Mouse (Mus musculus): ENCODE data around the gene Mettl7b. TPM values are rescaled to one million over a fixed set of nuclear protein-coding genes. Genes with fewer than 3 reads are reported as not detected.

Mettl7b gene
- polyA plus RNA-seq, 1 experiment from 2014 or later, result not detected

DNA sequence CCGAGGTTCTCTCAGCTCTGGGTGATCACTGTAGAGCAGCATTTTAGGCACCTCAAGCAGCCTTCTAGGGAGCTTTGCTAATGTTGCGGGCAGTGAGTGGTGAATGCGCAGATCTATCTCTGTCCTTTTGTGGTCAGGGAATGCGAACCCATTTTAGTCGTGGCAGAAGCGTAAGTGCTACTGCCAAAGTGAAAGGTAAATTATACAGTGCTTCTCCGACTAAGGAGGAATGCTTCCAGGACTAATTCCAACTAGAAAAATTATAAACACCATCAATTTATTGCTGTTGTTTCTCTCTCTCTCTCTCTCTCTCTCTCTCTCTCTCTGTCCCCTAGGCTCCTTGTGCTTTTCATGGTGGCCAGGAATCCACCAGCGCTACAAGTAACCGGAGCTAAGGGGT, 36.9 kb downstream of the Mettl7b start, which contains the start of gene Bloc1s1:
Gene Bloc1s1 (minus strand): TSS at position 101 of the 400 bp plus-strand sequence.
- 70% methylated on average over 9 of the region's 9 CpGs for WGBS
- Histone ChIP-seq H3K27me3 (peaks cover 18% of the 10 kb centered on the region), H3K27ac (peak within 1 kb of the TSS; percentile 91), H3K4me2 (peak within 1 kb of the TSS; percentile 79), H3K9ac (peak within 1 kb of the TSS; percentile 81), H3K4me1 (peaks cover 39% of the 10 kb centered on the region), H3K9me3 (no peaks in the 10 kb centered on the region), H3K4me3 (peak within 1 kb of the TSS; percentile 85), H3K36me3 (no peaks in the 10 kb centered on the region)
- ATAC-seq (ENCODE audit: insufficient number of reproducible peaks, insufficient read depth, low FRiP score, low TSS enrichment, low read depth), result no peak

DNA sequence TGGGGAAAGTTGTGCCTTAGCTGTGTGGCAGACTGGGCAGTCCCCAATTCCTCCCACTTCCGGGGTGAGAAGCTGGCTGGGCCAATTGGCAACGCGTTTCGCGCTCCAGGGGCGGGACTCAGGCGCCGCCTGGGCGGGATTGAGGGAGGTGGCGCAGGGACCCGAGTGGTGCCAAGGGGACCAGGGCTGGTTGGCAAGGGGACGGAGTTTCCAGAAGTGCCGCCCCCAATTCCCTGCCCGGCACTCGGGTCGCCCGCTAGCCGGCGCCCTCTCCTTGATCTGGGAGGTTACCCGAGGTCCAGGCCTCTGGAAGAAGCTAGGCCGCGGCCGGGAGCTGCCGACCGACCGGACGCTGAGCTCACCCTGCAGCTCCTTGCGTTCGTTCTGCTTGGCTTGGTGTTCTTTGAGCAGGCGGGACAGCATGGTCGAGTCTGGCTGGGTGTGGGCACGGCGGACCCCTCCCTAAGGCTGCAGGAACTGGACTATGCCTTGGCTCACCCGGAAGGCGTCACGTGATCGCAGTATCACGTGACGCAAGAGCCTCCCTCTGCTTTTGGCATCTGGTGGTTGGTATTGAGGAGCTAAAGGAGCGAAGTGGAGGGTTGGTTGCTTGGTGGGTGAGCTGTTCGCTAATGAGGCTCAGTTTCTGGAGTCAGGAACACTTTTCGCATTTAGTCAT, 37.6 kb downstream of the Mettl7b start:
- peak overlapping the region; percentile 79 for H3K4me2 ChIP-seq
- H3K9me3 ChIP-seq, result no peaks in the 10 kb centered on the region
- peak overlapping the region; percentile 85 for H3K4me3 ChIP-seq
- peak overlapping the region; percentile 81 for H3K9ac ChIP-seq
- under 1% methylated on average over 42 of the region's 42 CpGs for WGBS
- H3K27me3 ChIP-seq, result peaks cover 10% of the 10 kb centered on the region; the same call in 1 of the 2 replicates
- peak overlapping the region; percentile 91 for H3K27ac ChIP-seq
- H3K4me1 ChIP-seq, result peaks cover 39% of the 10 kb centered on the region
- peak; percentile 91 for ATAC-seq (ENCODE audit: insufficient number of reproducible peaks, insufficient read depth, low FRiP score, low TSS enrichment, low read depth)
- peaks cover 6% of the 10 kb centered on the region for H3K36me3 ChIP-seq

DNA sequence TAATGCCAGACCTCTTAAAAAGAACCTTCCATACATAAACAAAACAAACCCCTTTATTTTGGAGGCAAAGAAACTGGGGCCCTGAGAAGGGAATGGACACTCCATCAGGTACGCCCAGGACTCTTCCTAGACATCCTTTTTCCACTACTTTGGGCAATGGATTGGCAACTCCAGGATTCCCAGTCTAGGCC, 38.1 kb downstream of the Mettl7b start, which contains the start of gene Rdh5:
Gene Rdh5 (minus strand): TSS at position 67 of the 191 bp plus-strand sequence.
- Histone ChIP-seq H3K9me3 (no peaks in the 10 kb centered on the region), H3K27me3 (peaks cover 6% of the 10 kb centered on the region; the same call in 1 of the 2 replicates), H3K4me3 (peak within 1 kb of the TSS; percentile 85), H3K27ac (peak within 1 kb of the TSS; percentile 91), H3K36me3 (peaks cover 10% of the 10 kb centered on the region), H3K4me1 (peaks cover 39% of the 10 kb centered on the region), H3K9ac (peak within 1 kb of the TSS; percentile 81), H3K4me2 (peak within 1 kb of the TSS; percentile 79)
- WGBS, result 16% methylated on average over 1 of the region's 1 CpGs
- ATAC-seq (ENCODE audit: insufficient number of reproducible peaks, insufficient read depth, low FRiP score, low TSS enrichment, low read depth), result no peak

DNA sequence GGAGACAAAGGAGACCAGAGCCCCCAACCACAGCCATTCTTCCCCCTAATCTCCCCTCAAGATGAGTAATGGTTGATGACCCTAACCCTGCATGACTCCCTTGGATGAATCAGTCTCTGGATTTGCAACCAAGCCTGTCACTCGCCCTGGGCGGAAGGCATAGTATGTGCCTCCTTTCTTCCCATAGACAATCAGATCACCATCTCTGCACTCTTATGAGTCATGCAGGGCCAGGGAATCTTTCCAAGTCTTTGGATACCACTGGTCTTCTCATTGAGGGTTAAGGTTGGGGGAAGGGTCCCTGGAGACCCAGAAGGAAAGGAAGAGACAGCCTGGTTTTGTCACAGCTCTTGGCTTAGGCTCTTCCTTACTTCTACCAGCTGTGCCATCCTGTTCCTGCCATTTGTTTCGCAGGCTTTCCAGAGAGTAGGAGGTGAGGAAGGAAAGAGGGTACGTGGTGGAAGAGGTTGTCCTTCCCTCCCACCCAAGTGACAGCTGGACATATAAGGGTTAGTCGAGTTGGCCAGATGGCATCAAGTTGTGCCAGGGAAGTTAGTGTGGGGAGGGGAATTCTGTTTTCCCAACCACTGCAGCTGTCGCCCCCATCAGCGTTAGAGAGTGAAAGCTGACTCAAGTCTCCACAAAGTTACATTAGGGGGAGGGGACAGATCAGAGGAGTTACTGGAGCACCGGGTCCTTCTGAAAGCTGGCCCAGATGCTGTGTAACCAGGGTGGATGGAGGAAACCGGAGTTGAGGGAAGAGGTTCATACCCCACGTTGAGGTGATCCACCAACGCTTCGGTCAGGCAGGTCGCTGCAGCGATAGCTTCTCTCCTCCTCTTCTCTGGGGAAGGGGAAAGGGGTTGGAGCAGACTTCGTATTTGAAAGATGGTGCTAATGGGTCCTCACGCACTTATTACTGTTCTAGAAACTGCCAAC, 38.6 kb downstream of the Mettl7b start:
- ATAC-seq (ENCODE audit: insufficient number of reproducible peaks, insufficient read depth, low FRiP score, low TSS enrichment, low read depth), result no peak
- peaks cover 15% of the 10 kb centered on the region for H3K36me3 ChIP-seq
- H3K9ac ChIP-seq, result peak overlapping the region; percentile 81
- no peaks in the 10 kb centered on the region for H3K9me3 ChIP-seq
- peak overlapping the region; percentile 79 for H3K4me2 ChIP-seq
- peak overlapping the region; percentile 91 for H3K27ac ChIP-seq
- H3K4me1 ChIP-seq, result peaks cover 39% of the 10 kb centered on the region
- H3K4me3 ChIP-seq, result peak overlapping the region; percentile 85
- no peaks in the 10 kb centered on the region for H3K27me3 ChIP-seq
- 76% methylated on average over 16 of the region's 16 CpGs for WGBS

DNA sequence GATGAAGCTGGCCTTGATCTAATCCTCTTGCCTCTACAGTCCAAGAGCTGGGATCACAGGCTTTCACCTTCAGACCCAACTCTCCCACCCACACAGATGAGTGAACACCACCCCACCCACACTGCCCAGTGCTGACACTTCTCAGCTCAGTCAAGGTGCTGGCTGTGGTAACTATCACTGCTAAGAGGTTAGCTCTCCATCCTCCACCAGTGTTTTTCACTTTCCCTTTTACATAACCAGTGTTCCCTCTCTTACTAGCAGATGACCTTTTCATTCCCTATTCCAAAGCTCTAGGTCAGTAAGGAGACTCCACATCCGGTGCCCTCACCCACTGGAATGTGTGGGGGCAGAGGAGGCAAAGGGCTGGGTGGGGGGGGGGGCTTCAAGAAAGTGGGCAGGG, 39.5 kb downstream of the Mettl7b start:
- H3K27me3 ChIP-seq, result no peaks in the 10 kb centered on the region
- H3K4me3 ChIP-seq, result no peak overlapping the region
- H3K9me3 ChIP-seq, result no peaks in the 10 kb centered on the region
- H3K9ac ChIP-seq, result peak overlapping the region; percentile 36; the same call in 1 of the 2 replicates
- H3K4me1 ChIP-seq, result peaks cover 39% of the 10 kb centered on the region
- 47% methylated on average over 1 of the region's 1 CpGs for WGBS
- H3K4me2 ChIP-seq, result no peak overlapping the region
- ATAC-seq (ENCODE audit: insufficient number of reproducible peaks, insufficient read depth, low FRiP score, low TSS enrichment, low read depth), result no peak
- peaks cover 24% of the 10 kb centered on the region for H3K36me3 ChIP-seq
- H3K27ac ChIP-seq, result no peak overlapping the region

DNA sequence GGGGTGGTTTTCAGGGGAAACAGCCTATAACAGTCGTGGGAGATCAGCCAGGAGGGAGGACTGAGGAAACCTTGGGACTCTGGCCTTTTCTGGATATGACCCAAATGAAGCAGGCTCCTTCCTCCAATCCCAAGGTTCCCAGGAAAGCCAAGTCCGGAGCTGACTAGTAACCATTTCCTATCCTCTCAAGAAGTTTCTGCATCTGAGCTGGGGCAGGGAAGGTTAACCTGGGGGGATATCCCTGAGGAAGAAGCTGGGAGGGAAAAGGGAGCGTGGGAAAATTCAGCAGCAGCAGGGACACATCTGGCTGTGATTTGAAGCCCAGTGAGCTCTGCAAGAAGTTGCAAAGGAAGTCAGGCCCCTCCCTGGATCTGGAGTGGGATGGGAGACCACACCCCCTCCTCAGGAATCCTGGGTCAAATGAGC, 40.0 kb downstream of the Mettl7b start:
- peaks cover 39% of the 10 kb centered on the region for H3K4me1 ChIP-seq
- H3K4me3 ChIP-seq, result no peak overlapping the region
- H3K9me3 ChIP-seq, result no peaks in the 10 kb centered on the region
- no peak overlapping the region; the same call in 1 of the 2 replicates for H3K4me2 ChIP-seq
- peaks cover 28% of the 10 kb centered on the region for H3K36me3 ChIP-seq
- 29% methylated on average over 3 of the region's 3 CpGs for WGBS
- H3K9ac ChIP-seq, result peak overlapping the region; percentile 36; the same call in 1 of the 2 replicates
- peak overlapping the region; percentile 7; the same call in 1 of the 2 replicates for H3K27ac ChIP-seq
- ATAC-seq (ENCODE audit: insufficient number of reproducible peaks, insufficient read depth, low FRiP score, low TSS enrichment, low read depth), result no peak
- no peaks in the 10 kb centered on the region for H3K27me3 ChIP-seq

DNA sequence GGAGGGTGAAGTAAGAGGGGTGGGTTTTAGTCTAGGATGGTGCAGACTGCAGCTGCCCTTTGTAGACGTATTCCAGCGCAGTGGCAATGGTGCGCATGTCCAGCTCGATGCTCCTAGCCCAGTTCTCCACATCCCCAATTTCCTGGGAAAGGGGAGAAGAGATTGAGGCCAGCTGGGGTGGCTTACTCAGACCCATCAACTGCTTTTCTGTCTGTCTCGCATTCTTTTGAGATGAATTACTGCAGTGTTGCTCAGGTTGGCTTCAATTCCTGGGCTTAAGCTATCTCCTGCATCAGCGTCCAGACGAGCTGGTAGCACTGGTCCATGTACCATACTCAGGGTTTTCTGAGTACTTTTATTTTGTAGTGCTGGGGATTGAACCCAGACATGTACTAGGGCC, 40.8 kb downstream of the Mettl7b start:
- no peak for ATAC-seq (ENCODE audit: insufficient number of reproducible peaks, insufficient read depth, low FRiP score, low TSS enrichment, low read depth)
- Histone ChIP-seq H3K9me3 (no peaks in the 10 kb centered on the region), H3K27me3 (no peaks in the 10 kb centered on the region), H3K4me3 (no peak overlapping the region), H3K36me3 (peaks cover 35% of the 10 kb centered on the region), H3K9ac (no peak overlapping the region), H3K4me1 (peaks cover 39% of the 10 kb centered on the region), H3K27ac (0 out of 2 replicates have a peak overlapping the region, but pooled peaks have one; percentile 12), H3K4me2 (no peak overlapping the region)
- 75% methylated on average over 7 of the region's 7 CpGs for WGBS

DNA sequence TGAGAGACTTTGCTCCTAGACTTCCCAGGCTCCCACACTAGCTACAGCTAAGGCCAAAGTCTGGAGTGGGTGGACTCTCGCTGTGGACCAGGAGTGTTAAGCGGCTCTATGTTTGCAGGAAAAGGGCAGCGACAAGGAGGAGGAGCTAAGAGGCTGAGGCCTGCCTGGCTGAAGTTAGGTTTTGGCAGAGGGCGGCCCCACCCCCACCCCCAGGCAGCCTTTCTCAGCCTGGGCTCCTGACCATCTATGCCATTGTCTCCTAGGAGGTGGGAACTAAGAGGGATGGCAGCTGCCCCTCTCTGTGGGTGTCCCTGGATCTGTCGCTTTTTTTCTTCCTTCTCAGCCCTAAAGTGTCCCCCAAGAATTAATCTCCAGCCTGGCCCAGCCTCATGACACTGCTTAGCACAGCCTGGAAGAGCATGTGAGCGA, 41.6 kb downstream of the Mettl7b start:
- Histone ChIP-seq H3K4me2 (no peak overlapping the region), H3K27ac (0 out of 2 replicates have a peak overlapping the region, but pooled peaks have one; percentile 12), H3K4me3 (no peak overlapping the region), H3K9ac (peak overlapping the region; percentile 41; the same call in 1 of the 2 replicates), H3K36me3 (peaks cover 42% of the 10 kb centered on the region), H3K4me1 (peaks cover 39% of the 10 kb centered on the region), H3K27me3 (no peaks in the 10 kb centered on the region), H3K9me3 (no peaks in the 10 kb centered on the region)
- no peak for ATAC-seq (ENCODE audit: insufficient number of reproducible peaks, insufficient read depth, low FRiP score, low TSS enrichment, low read depth)
- 24% methylated on average over 6 of the region's 6 CpGs for WGBS

DNA sequence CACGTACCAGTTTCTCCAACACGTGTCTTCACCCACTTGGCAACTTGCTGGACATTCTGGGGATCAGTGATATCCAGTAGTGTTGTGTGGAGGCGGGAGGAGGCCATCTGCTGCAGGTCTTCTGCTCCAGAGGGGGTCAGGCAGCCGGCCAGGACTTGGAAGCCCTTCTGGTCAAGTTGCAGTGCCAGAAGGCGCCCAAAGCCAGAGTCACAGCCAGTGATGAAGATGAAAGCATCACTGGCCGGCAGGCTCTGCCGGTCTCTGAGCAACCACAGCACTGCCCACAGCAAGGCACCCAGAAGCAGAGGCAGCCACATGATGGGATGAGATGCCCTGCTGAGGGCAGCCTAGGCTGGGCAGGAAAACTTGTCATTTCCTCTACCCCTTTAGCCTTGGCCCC, 42.5 kb downstream of the Mettl7b start:
- peaks cover 32% of the 10 kb centered on the region for H3K4me1 ChIP-seq
- H3K4me3 ChIP-seq, result no peak overlapping the region
- H3K9ac ChIP-seq, result no peak overlapping the region
- ATAC-seq (ENCODE audit: insufficient number of reproducible peaks, insufficient read depth, low FRiP score, low TSS enrichment, low read depth), result no peak
- no peak overlapping the region for H3K4me2 ChIP-seq
- H3K27ac ChIP-seq, result no peak overlapping the region
- H3K9me3 ChIP-seq, result no peaks in the 10 kb centered on the region
- peaks cover 52% of the 10 kb centered on the region for H3K36me3 ChIP-seq
- 82% methylated on average over 7 of the region's 7 CpGs for WGBS
- H3K27me3 ChIP-seq, result no peaks in the 10 kb centered on the region

DNA sequence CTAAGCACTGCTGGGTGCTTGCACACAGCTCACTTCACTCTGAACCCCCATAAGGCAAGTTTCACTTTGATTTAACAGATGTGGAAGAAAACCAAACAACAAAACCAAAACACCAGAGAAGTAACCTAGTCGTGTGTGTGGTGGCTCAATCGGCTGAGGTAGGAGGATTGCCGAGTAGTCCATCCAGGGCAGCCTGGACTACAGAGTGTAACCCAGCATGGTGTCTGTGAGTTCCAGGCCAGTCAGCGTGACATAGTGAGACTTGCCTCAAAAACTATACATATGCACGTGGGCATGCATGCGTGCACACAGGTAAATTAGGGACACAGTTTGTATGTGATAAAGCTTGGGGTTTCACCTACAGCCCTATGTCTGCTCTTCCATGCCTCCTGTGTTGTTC, 43.4 kb downstream of the Mettl7b start:
- 92% methylated on average over 6 of the region's 6 CpGs for WGBS
- no peak for ATAC-seq (ENCODE audit: insufficient number of reproducible peaks, insufficient read depth, low FRiP score, low TSS enrichment, low read depth)
- Histone ChIP-seq H3K4me1 (peaks cover 36% of the 10 kb centered on the region), H3K4me3 (no peak overlapping the region), H3K27me3 (no peaks in the 10 kb centered on the region), H3K9me3 (no peaks in the 10 kb centered on the region), H3K27ac (no peak overlapping the region), H3K4me2 (no peak overlapping the region), H3K9ac (no peak overlapping the region), H3K36me3 (peaks cover 59% of the 10 kb centered on the region)

DNA sequence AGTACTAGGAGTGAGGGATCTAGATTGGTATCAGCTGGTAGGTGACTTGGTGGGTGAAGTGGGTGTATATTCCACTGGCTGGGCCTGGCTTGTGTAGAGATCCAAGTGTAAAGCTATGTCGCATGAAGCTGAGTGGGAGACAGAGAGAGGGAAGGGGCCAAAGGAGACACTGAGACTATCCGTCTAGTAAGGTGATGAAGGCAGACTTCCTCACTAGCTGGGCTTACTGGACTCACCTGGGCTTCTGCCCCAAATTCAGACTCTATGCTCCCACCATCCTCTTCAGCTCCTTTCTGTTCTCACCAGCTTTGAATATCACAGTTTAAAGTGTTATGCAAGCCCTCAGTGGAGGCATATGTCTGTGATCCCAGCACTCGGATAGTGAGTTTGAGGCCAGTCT, 44.1 kb downstream of the Mettl7b start:
- WGBS, result 84% methylated on average over 3 of the region's 3 CpGs
- H3K4me1 ChIP-seq, result peaks cover 36% of the 10 kb centered on the region
- H3K9ac ChIP-seq, result no peak overlapping the region
- H3K36me3 ChIP-seq, result peaks cover 67% of the 10 kb centered on the region
- no peak for ATAC-seq (ENCODE audit: insufficient number of reproducible peaks, insufficient read depth, low FRiP score, low TSS enrichment, low read depth)
- no peak overlapping the region for H3K4me3 ChIP-seq
- H3K9me3 ChIP-seq, result no peaks in the 10 kb centered on the region
- H3K27me3 ChIP-seq, result no peaks in the 10 kb centered on the region
- H3K4me2 ChIP-seq, result no peak overlapping the region
- no peak overlapping the region for H3K27ac ChIP-seq

Measured in embryonic facial prominence, embryonic 13.5 days (tissue).